Mouse (Mus musculus): ENCODE results near the gene Ssxb8. TPM values are rescaled to one million over a fixed set of nuclear protein-coding genes. Genes with fewer than 3 reads are reported as not detected.

Ssxb8 gene
- not detected in 2 replicates for total RNA-seq (2023)

DNA sequence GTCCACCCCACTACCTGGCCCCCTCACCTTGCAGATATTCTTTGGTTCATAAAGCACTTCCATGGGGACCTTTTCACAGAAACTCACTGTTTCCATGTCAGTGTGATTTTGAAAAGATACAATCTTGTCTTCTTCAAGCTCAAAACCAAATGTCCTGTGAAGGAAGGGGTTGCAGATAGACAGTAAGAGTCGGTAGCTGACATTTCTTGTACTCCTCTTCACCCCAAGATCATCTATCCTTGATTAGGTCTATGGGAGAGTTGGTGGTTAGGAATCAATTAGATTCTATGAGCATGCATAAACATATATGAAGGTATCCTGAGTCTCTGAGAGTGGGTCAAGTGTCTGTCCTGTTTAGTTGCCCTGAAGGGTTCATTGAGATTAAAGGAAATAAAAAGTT is at the start of gene Ssxb8:
Ssxb8 (minus strand) TSS at position 101 of the 400 bp plus-strand sequence.

Other genes starting within 250 kb of the Ssxb8 start
- gene Ssxb2, start 229.1 kb downstream of the Ssxb8 start, total RNA-seq (2023): not detected in 2 replicates
- not detected in 2 replicates for gene Gm14459, start 165.9 kb downstream of the Ssxb8 start, total RNA-seq (2023)
- gene Ssxb6, start 142.6 kb downstream of the Ssxb8 start, total RNA-seq (2023): not detected in 2 replicates
- gene Ssxb3, start 99.0 kb downstream of the Ssxb8 start, total RNA-seq (2023): not detected in 2 replicates
- gene Ssx9, start 57.6 kb upstream of the Ssxb8 start, total RNA-seq (2023): not detected in 2 replicates
- gene Ssxb5, start 112.8 kb upstream of the Ssxb8 start, total RNA-seq (2023): not detected in 2 replicates
- gene Gm6592, start 153.2 kb upstream of the Ssxb8 start, total RNA-seq (2023): not detected in 2 replicates
- gene Gm5751, start 183.4 kb upstream of the Ssxb8 start, total RNA-seq (2023): not detected in 2 replicates
- gene B630019K06Rik, start 201.5 kb upstream of the Ssxb8 start, total RNA-seq (2023): 0.28 TPM in 1 of 2 replicates, not detected in the other

Data from neutrophil, adult 65 days (primary cell).